Mouse (Mus musculus) urinary bladder, adult 2 months (tissue): ENCODE measurements around the gene Ddx4. TPM values are rescaled to one million over a fixed set of nuclear protein-coding genes. Genes with fewer than 3 reads are reported as not detected.
"Not testable (repeated sequence)": the region's sequence is repeated elsewhere in the genome, so short reads cannot be mapped to it uniquely, and the experiment has no call there.

Source experiments
- DNase-seq: peaks from one replicate; pipeline ENCODE4 v3.0.0; 2022; ENCODE audit warnings: low spot score
- polyA plus RNA-seq: library from polyadenylated mRNA; depleted of rRNA; stranded (reverse); fragments of >200 nt; gene quantifications from 2 replicates; pipeline ENCODE4 v1.2.3, GENCODE M21; 2012

Gene Ddx4
- polyA plus RNA-seq, 1 experiment = 0.12 TPM

GRCm38 (mm10) chr13:112636498-112636897 is 15.8 kb downstream of the Ddx4 start:
- no peak for DNase-seq

- DNase-seq = no peak
Observed at GRCm38 (mm10) chr13:112635174-112635837, 17.0 kb downstream of the Ddx4 start.

- no peak for DNase-seq
Observed at GRCm38 (mm10) chr13:112625566-112625965, 26.7 kb downstream of the Ddx4 start.

GRCm38 (mm10) chr13:112624622-112625021 is 27.7 kb downstream of the Ddx4 start:
- DNase-seq = no peak

DNA sequence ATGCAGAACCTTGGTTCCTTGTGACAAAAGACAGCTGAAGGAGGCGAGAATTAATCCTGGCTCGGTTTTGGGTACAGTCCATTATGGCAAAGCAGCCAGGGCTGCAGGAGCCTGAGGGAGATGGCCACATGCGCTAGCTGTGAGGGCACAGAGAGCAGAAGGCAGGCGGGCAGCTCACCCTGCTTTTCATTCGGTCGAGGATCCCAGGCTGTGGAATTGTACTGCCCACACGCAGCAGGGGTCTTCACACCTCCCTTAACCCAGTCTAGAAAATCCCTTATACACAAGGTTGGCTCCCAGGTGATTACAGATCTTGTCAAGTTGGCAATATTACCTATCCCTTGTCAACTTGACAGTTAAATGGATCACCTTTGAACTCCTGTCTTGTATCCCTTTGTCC is 28.6 kb downstream of the Ddx4 start:
- no peak for DNase-seq

- DNase-seq = no peak
Observed at GRCm38 (mm10) chr13:112621592-112621991, 30.7 kb downstream of the Ddx4 start.

GRCm38 (mm10) chr13:112608606-112609005 is 43.7 kb downstream of the Ddx4 start:
- DNase-seq = no peak

DNA sequence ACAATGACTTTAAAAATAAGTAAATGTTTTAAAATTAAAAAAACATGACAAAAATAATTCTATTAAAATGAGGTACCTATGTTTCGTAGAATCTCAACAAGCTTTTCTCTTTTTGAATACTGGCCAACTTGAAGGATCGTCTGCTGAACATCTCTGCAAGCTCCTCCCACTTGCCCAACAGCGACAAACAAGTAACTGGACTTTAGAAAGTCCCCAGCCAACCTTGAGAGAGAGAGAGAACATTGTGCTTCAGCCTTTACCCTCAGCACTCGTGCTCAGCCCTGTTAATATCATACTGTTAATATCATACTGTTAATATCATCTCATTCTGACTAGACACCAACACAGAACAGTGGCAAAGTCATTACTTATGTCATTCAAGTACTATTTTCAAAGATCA is 47.9 kb downstream of the Ddx4 start:
- DNase-seq = no peak

DNA sequence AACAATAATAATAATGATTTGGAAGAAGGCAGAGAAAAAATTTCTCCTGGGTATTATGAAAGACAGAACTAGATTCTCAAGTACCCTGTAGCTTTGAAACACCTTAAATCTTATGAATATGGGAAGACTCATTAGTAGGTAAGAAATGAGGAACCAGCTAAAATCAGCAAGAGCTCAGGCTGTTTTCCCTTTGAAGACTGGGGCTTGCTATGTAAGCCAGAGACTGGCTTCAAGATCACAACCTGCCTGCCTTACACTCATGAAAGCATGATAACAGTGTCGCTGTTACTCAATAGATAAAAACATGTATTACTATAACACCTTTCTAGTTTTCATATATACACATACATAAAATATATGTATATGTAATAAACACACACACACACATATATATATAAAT is 48.4 kb downstream of the Ddx4 start:
- no peak for DNase-seq

DNA sequence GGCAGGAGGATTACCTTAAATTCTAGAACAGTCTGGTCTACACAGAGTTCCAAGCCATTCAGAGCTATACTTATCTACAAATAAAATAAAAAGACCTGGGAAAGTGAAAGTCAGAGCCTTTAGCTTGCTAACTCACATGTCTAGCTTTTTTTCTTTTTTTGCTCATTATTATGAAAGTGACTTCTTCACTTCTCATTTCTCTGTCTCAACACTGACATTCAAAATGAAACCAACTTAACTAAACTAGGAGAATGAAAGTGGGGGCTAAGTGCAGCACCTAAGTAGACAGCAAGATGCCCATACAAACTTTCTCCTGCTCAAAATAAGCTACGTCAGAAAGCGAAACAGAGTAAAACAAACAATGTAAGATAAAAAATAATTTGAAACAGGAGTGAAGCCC is 49.7 kb downstream of the Ddx4 start:
- DNase-seq = no peak

- DNase-seq = not testable (repeated sequence)
Observed at GRCm38 (mm10) chr13:112594260-112594659, 58.0 kb downstream of the Ddx4 start, which contains the start of gene Il31ra. Gene Il31ra, minus strand, starts transcription at chr13:112594360.

- no peak for DNase-seq
Observed at GRCm38 (mm10) chr13:112590254-112590653, 62.0 kb downstream of the Ddx4 start.

- DNase-seq = no peak
Observed at GRCm38 (mm10) chr13:112589625-112590024, 62.6 kb downstream of the Ddx4 start.

DNA sequence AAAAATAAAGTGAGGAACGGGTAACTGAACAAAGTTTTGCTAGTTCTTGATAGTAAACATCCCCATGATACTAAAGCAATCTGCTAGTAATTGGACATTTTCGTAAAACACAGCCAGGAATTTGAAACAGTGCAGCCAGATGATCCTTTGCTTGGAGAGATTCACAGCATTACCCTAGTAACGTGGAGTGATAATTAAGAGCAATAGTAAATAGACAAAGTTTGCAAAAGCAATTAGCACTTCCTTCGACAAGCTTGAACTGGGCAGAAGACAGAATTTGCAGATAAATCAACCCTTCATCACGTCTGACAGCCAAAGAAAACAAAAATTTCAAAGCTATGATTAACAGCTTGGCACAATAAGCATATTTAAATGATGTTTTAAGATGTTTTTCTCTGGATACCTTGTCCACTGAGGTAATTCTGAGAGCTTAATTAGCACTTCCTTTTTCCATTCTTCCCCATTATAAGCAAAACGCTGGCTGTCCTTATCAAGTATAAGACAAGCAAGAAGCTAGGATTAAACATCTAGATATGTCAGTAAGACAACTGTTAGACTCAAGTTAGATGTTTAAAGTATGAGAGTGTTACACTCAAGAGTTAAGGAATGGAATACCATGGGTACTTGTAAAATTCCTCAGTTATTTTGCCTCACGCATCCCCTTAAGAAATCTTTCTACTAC is 67.6 kb downstream of the Ddx4 start:
- DNase-seq = no peak

- DNase-seq = no peak
Observed at GRCm38 (mm10) chr13:112582291-112582690, 70.0 kb downstream of the Ddx4 start.

- DNase-seq = no peak
Observed at GRCm38 (mm10) chr13:112581796-112582195, 70.5 kb downstream of the Ddx4 start.

- DNase-seq = no peak
Observed at GRCm38 (mm10) chr13:112580590-112581320, 71.5 kb downstream of the Ddx4 start.

DNA sequence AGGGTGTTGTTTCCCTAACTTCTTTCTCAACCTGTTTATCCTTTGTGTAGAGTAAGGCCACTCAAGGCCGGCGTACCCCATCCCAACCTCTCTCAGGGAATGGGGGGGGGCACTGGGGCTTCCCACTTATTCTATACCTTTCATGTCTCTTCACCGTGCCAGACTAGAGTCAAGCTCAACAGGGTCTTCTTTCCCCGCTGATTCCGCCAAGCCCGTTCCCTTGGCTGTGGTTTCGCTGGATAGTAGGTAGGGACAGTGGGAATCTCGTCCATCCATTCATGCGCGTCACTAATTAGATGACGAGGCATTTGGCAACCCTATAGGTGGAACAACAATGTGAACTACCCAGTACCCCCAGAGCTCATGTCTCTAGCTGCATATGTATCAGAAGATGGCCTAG is 74.2 kb downstream of the Ddx4 start:
- DNase-seq = peak; percentile 100

DNA sequence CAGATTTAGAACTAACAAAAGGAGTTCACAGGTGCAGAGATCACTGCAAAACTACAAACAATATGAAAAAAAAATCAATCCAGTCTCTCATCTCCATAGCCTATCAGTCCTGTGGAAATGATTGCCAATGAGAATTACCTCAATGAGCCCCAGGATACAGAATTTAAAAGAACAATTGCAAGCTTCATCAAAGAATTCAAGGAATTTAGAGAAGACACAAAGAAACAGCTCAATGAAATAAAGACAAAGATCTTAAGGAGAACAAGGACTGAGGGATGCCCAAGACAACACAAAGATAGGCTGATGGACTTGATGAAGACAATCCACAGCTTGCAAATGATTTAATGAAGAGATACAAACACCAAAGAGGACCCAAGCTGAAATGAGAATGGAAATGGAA is 78.5 kb downstream of the Ddx4 start:
- no peak for DNase-seq

DNA sequence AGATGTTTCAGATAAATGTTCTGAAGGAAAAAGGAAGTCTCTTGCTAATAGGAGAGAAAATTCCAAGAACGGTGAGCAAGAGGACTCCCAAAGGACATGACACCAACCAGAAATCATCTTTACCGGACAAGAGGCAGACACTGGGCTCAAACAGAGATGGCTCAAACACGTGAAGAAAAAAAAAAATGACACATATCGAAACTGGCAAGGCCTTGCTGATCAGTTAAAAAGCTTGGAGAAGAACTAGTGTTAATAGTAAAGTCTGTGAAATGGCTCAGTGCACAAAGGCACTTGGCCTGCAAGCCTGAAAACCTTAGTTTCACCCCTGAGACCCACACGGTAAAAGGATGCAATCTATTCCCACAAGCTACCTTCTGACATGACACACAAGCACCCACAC is 81.5 kb downstream of the Ddx4 start:
- no peak for DNase-seq

DNA sequence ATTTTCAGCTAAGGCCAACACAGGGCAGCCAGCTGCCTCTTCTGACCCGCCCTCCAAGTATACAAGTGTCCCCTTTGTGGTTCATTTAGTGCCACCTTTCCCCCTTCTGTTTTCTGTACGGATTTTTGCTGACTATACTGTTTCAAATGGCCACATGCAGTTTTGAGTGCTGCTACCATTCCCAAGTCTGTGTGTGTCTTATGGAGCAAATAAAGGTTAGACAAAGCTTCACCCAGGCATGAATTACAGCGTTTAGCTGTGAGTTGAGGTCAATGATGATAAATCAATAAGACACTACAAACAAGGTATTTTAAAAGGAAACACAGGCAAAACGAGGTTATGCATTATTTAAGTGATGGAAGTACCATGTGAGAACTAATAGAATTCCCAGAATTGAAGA is 82.7 kb downstream of the Ddx4 start:
- DNase-seq = no peak

- DNase-seq = no peak
Observed at GRCm38 (mm10) chr13:112560554-112561138, 91.6 kb downstream of the Ddx4 start.

DNA sequence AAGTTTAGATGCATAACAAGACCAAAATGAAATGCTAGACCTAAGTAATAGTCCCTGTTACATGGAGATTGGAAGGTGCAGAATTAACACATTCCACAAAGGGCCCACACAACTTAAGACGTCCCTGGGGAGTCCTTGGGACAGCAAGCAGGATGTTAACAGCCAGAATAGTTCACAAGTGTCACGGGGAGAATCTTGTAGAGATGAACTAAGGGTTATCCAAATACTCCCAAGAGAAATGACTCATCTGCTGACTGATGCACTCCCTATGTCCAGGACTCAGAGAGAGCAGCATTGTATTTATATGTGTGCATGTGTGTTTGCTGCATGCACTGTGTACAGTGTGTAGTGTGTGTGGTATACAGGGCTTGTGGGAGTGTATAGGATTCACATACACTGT is 95.8 kb downstream of the Ddx4 start:
- DNase-seq = no peak
